ENCODE assay signal across 38 mouse cellular contexts in genomic region chr8:57411366-57411765, GRCm38 (mm10). TPM values are rescaled to one million over a fixed set of nuclear protein-coding genes. Genes with fewer than 3 reads are reported as not detected.
"Had no signal": no experiment of that assay in that cellular context is flagged by ENCODE, and none has a peak within 500 bp of the region (broad histone marks: within the 10 kb centered on the region; RNA-seq: fewer than 3 reads in every experiment).

No protein-coding gene starts in this region.

- H3K4me3 ChIP-seq: heart, embryonic 10.5 days; heart, embryonic 12.5 days; heart, embryonic 13.5 days; heart, embryonic 15.5 days; hindbrain, embryonic 10.5 days; hindbrain, embryonic 12.5 days; hindbrain, embryonic 13.5 days; hindbrain, embryonic 15.5 days; intestine, embryonic 15.5 days; kidney, embryonic 15.5 days had no signal

- DNase-seq: heart, postnatal 14 days; heart, postnatal 36 days; heart, postnatal 4 days; kidney, adult 11 months; kidney, adult 18-20 months; kidney, adult 2 months; kidney, adult 8-10 months; kidney, adult 9 months; kidney, postnatal 10 days; kidney, postnatal 14 days; kidney, postnatal 25 days; kidney, postnatal 36 days; kidney, postnatal 4 days; layer of hippocampus, adult 9-11 months; layer of hippocampus, postnatal 36 days had no signal

- H3K36me3 ChIP-seq: heart, embryonic 10.5 days; heart, embryonic 12.5 days; heart, embryonic 13.5 days; heart, embryonic 15.5 days; hindbrain, embryonic 10.5 days; hindbrain, embryonic 12.5 days; hindbrain, embryonic 13.5 days; hindbrain, embryonic 15.5 days; intestine, embryonic 15.5 days; kidney, embryonic 15.5 days had no signal

- H3K4me2 ChIP-seq: heart, embryonic 11.5 days; heart, embryonic 12.5 days; heart, embryonic 15.5 days; intestine, embryonic 15.5 days; kidney, embryonic 15.5 days had no signal

- ATAC-seq: inflammation-experienced regulatory T-cells, adult 6 months; intestine, embryonic 16.5 days; intestine, postnatal 0 days had no signal

- H3K9me3 ChIP-seq: heart, embryonic 10.5 days; heart, embryonic 12.5 days; heart, embryonic 13.5 days; heart, embryonic 15.5 days; hindbrain, embryonic 10.5 days; hindbrain, embryonic 12.5 days; hindbrain, embryonic 13.5 days; hindbrain, embryonic 15.5 days; intestine, embryonic 15.5 days; kidney, embryonic 15.5 days had no signal

- H3K27ac ChIP-seq: heart, embryonic 10.5 days; heart, embryonic 13.5 days; heart, embryonic 15.5 days; hindbrain, embryonic 10.5 days; hindbrain, embryonic 12.5 days; hindbrain, embryonic 13.5 days; hindbrain, embryonic 14.5 days; hindbrain, embryonic 15.5 days; hindbrain, postnatal 0 days; intestine, embryonic 15.5 days; kidney, embryonic 15.5 days; kidney, postnatal 0 days; layer of hippocampus, adult 2 months had no signal

- H3K9ac ChIP-seq: heart, embryonic 12.5 days; heart, embryonic 13.5 days; heart, embryonic 15.5 days; hindbrain, embryonic 12.5 days; hindbrain, embryonic 13.5 days; hindbrain, embryonic 14.5 days; hindbrain, embryonic 15.5 days; intestine, embryonic 15.5 days; kidney, embryonic 15.5 days had no signal

- H3K4me1 ChIP-seq: intestine, embryonic 15.5 days had no signal

RNA-seq across cellular contexts. Expression of gene Scrg1, which starts 44.4 kb away (rescaled TPM):
- total RNA-seq: heart, adult 8-10 months; heart, postnatal 25 days; heart, postnatal 36 days; heart, postnatal 4 days; hematopoietic stem cell, adult 5-6 weeks had no signal
- polyA plus RNA-seq: inflammation-experienced regulatory T-cells, adult 6 months; kidney, embryonic 14.5 days; kidney, embryonic 16.5 days; kidney, postnatal 0 days had no signal
